Comparison of ENCODE assay signal across 13 mouse cellular contexts in the genomic region with DNA sequence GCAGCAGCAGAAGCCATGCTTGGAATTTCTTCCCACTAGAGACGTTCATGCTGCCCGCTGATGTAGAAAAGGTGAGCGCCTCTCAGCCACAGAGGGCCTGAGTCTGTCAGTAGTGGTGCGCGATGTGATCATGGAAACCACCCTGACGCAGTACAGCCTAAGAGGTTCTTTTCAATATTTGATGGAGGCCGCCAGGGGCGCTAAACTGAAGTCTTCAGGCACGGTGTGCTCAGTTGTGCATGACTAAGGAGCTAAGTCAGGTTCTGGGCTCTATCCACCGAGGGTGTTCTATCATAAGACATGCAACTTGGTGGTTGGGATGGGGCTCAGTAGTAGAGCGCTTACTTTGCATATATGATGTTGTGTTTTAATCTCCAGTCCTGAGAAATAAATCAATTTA. TPM values are rescaled to one million over a fixed set of nuclear protein-coding genes. Genes with fewer than 3 reads are reported as not detected.
DNase-seq lines count a peak whose midpoint lies in the region; ATAC-seq and TF ChIP-seq lines count a peak whose summit lies in the region.
"Had no signal": no experiment of that assay in that cellular context is flagged by ENCODE, and none has a peak within 500 bp of the region (broad histone marks: within the 10 kb centered on the region; RNA-seq: fewer than 3 reads in every experiment).

No protein-coding gene starts in this region.

- no peak overlapping the region for H3K27ac ChIP-seq in kidney, adult 2 months (ENCODE audit: insufficient read depth, low read depth, low read length)
- no peak overlapping the region for H3K27ac ChIP-seq in kidney, embryonic 15.5 days
- no peak overlapping the region for H3K27ac ChIP-seq in embryonic facial prominence, embryonic 10.5 days (replicated peaks)
- H3K27ac ChIP-seq: lung, embryonic 15.5 days; midbrain, embryonic 13.5 days had no signal

- no peaks in the 10 kb centered on the region for H3K36me3 ChIP-seq in kidney, adult 2 months (ENCODE audit: control insufficient read depth, insufficient read depth, low read length)
- H3K36me3 ChIP-seq in kidney, embryonic 15.5 days: no peaks in the 10 kb centered on the region
- no peaks in the 10 kb centered on the region for H3K36me3 ChIP-seq in E14TG2a.4 (ENCODE audit: insufficient read depth, low read length)
- H3K36me3 ChIP-seq in embryonic facial prominence, embryonic 10.5 days (replicated peaks): no peaks in the 10 kb centered on the region
- H3K36me3 ChIP-seq: lung, embryonic 15.5 days; midbrain, embryonic 13.5 days had no signal

- peak; percentile 28; the same call in 1 of the 2 replicates for TF ChIP-seq CTCF in kidney, adult 2 months (conservative IDR thresholded peaks at IDR 0.05; ENCODE audit: insufficient read depth, insufficient read length, low read depth, low read length)
- TF ChIP-seq CTCF in E14TG2a.4 (conservative IDR thresholded peaks at IDR 0.05; ENCODE audit: low read length): peak; percentile 46

- no peak for ATAC-seq in kidney, embryonic 15.5 days (replicated peaks; ENCODE audit: low FRiP score)
- no peak for ATAC-seq in cerebellum, adult (ENCODE audit: insufficient number of reproducible peaks, low FRiP score, low TSS enrichment)
- ATAC-seq: midbrain, embryonic 13.5 days had no signal

- no peaks in the 10 kb centered on the region for H3K9me3 ChIP-seq in kidney, embryonic 15.5 days (replicated peaks)
- no peaks in the 10 kb centered on the region for H3K9me3 ChIP-seq in E14TG2a.4 (ENCODE audit: low read length)
- no peaks in the 10 kb centered on the region for H3K9me3 ChIP-seq in embryonic facial prominence, embryonic 10.5 days
- H3K9me3 ChIP-seq: lung, embryonic 15.5 days; midbrain, embryonic 13.5 days had no signal

- no peak for DNase-seq in kidney, adult 2 months
- DNase-seq in 3T3-L1 (ENCODE audit: low read depth, low spot score): peak; percentile 9
- peak; percentile 31 for DNase-seq in embryonic facial prominence, embryonic 10.5 days (ENCODE audit: low spot score)
- DNase-seq in right cerebral cortex, postnatal 14 days: no peak
- DNase-seq: adrenal gland, adult 2 months; cerebellum, adult 11-12 months; gastrocnemius, postnatal 14 days; left cerebral cortex, postnatal 4 days had no signal

- no peak overlapping the region for H3K4me3 ChIP-seq in kidney, adult 2 months (ENCODE audit: insufficient read depth, low read depth, low read length)
- H3K4me3 ChIP-seq in kidney, embryonic 15.5 days (replicated peaks): no peak overlapping the region
- no peak overlapping the region; the same call in 1 of the 2 replicates for H3K4me3 ChIP-seq in E14TG2a.4 (replicated peaks; ENCODE audit: low read length)
- no peak overlapping the region for H3K4me3 ChIP-seq in embryonic facial prominence, embryonic 10.5 days
- H3K4me3 ChIP-seq: lung, embryonic 15.5 days; midbrain, embryonic 13.5 days had no signal

- no peak overlapping the region for H3K9ac ChIP-seq in kidney, embryonic 15.5 days
- H3K9ac ChIP-seq: lung, embryonic 15.5 days; midbrain, embryonic 13.5 days had no signal

- no peak overlapping the region for H3K4me2 ChIP-seq in kidney, embryonic 15.5 days
- H3K4me2 ChIP-seq: lung, embryonic 15.5 days; midbrain, embryonic 13.5 days had no signal

- 61% methylated on average over 11 of the region's 11 CpGs for WGBS in kidney, adult 2 months
- 69% methylated on average over 11 of the region's 11 CpGs for WGBS in kidney, embryonic 15.5 days
- WGBS in embryonic facial prominence, embryonic 10.5 days: 62% methylated on average over 11 of the region's 11 CpGs

- no peaks in the 10 kb centered on the region for H3K4me1 ChIP-seq in kidney, adult 2 months (ENCODE audit: control insufficient read depth, insufficient read depth, low read length)
- no peaks in the 10 kb centered on the region for H3K4me1 ChIP-seq in kidney, embryonic 15.5 days
- H3K4me1 ChIP-seq in E14TG2a.4 (replicated peaks; ENCODE audit: low read depth, low read length): no peaks in the 10 kb centered on the region
- no peaks in the 10 kb centered on the region for H3K4me1 ChIP-seq in embryonic facial prominence, embryonic 10.5 days
- H3K4me1 ChIP-seq: lung, embryonic 15.5 days; midbrain, embryonic 13.5 days had no signal

- no peak for TF ChIP-seq POLR2A in kidney, adult 2 months (IDR thresholded peaks at IDR 0.05; ENCODE audit: low read depth, low read length)

- no peaks in the 10 kb centered on the region for H3K27me3 ChIP-seq in kidney, adult 2 months (replicated peaks; ENCODE audit: control insufficient read depth, insufficient read depth, low read length)
- no peaks in the 10 kb centered on the region for H3K27me3 ChIP-seq in kidney, embryonic 15.5 days
- peaks cover 12% of the 10 kb centered on the region for H3K27me3 ChIP-seq in E14TG2a.4 (ENCODE audit: insufficient read depth, low read length)
- no peaks in the 10 kb centered on the region for H3K27me3 ChIP-seq in embryonic facial prominence, embryonic 10.5 days (replicated peaks; ENCODE audit: low read depth, poor library complexity, severe bottlenecking)
- H3K27me3 ChIP-seq: lung, embryonic 15.5 days; midbrain, embryonic 13.5 days had no signal

RNA-seq across cellular contexts. Expression of gene Rubcnl, which starts 19.6 kb away (rescaled TPM):
- 0.27 and 1.2 TPM in 2 replicates for polyA plus RNA-seq in kidney, adult 2 months (2012; rRNA removed)
- polyA plus RNA-seq in kidney, embryonic 15.5 days (2015; fragmentation: Nextera tagmentation; extraction: Ambion mirVana): 0.39 and 0.73 TPM in 2 replicates
- polyA plus RNA-seq in embryonic facial prominence, embryonic 10.5 days (2016; fragmentation: Nextera tagmentation; extraction: Ambion mirVana): 0.13 and 0.34 TPM in 2 replicates

Comparison
In these comparisons a context has a peak if more than half of its experiments do, and no peak if none do; other contexts are left out.
1. DNase-seq: peak in 3T3-L1 (single experiment) and embryonic facial prominence, embryonic 10.5 days (single experiment); none in kidney, adult 2 months (single experiment) and right cerebral cortex, postnatal 14 days (single experiment).